Comparison of ENCODE assay signal across 8 mouse cellular contexts in genomic region chr2:91255661-91256150, GRCm38 (mm10). TPM values are rescaled to one million over a fixed set of nuclear protein-coding genes. Genes with fewer than 3 reads are reported as not detected.
A peak's percentile ranks its signal among the peaks of the same experiment; 100 is the strongest.
DNase-seq lines count a peak whose midpoint lies in the region; ATAC-seq lines count a peak whose summit lies in the region.

Gene Pacsin3 (plus strand): TSS chr2:91255954.

- H3K4me2 ChIP-seq in hindbrain, embryonic 13.5 days: peak within 1 kb of the TSS; percentile 97
- H3K4me2 ChIP-seq in limb, embryonic 11.5 days (ENCODE audit: low read depth, severe bottlenecking): peak within 1 kb of the TSS; percentile 95
- peak within 1 kb of the TSS; percentile 98 for H3K4me2 ChIP-seq in neural tube, embryonic 13.5 days

- DNase-seq in cerebellum, adult 11-12 months: peak; percentile 79
- peak; percentile 79 for DNase-seq in gastrocnemius, adult 18-20 months (ENCODE audit: low spot score)
- DNase-seq in limb, embryonic 11.5 days (ENCODE audit: low spot score): peak; percentile 58
- DNase-seq in ovary, postnatal 10 days (ENCODE audit: low spot score): no peak

- under 1% methylated on average over 27 of the region's 27 CpGs for WGBS in hindbrain, embryonic 13.5 days
- WGBS in limb, embryonic 11.5 days: under 1% methylated on average over 27 of the region's 27 CpGs
- WGBS in neural tube, embryonic 13.5 days: under 1% methylated on average over 27 of the region's 27 CpGs

- H3K4me1 ChIP-seq in megakaryocyte, embryonic 14.5 days: peaks cover 27% of the 10 kb centered on the region
- peaks cover 44% of the 10 kb centered on the region for H3K4me1 ChIP-seq in hindbrain, embryonic 13.5 days (replicated peaks)
- H3K4me1 ChIP-seq in limb, embryonic 11.5 days (ENCODE audit: control insufficient read depth, insufficient read depth, low read length): peaks cover 27% of the 10 kb centered on the region
- H3K4me1 ChIP-seq in neural tube, embryonic 13.5 days (replicated peaks): peaks cover 46% of the 10 kb centered on the region

- H3K36me3 ChIP-seq in megakaryocyte, embryonic 14.5 days (replicated peaks; ENCODE audit: low read length): no peaks in the 10 kb centered on the region
- no peaks in the 10 kb centered on the region for H3K36me3 ChIP-seq in hindbrain, embryonic 13.5 days
- H3K36me3 ChIP-seq in limb, embryonic 11.5 days (ENCODE audit: control insufficient read depth, insufficient read depth, low read length): no peaks in the 10 kb centered on the region
- no peaks in the 10 kb centered on the region for H3K36me3 ChIP-seq in neural tube, embryonic 13.5 days

- no peak for ATAC-seq in megakaryocyte, adult 5-6 weeks (ENCODE audit: poor library complexity, severe bottlenecking)
- ATAC-seq in hindbrain, embryonic 13.5 days (ENCODE audit: low FRiP score): 0 out of 2 replicates have a peak, but pooled peaks have one; percentile 17
- ATAC-seq in limb, embryonic 11.5 days (ENCODE audit: insufficient number of reproducible peaks, low FRiP score, low TSS enrichment, low read depth): no peak; the same call in 1 of the 2 replicates
- ATAC-seq in neural tube, embryonic 13.5 days (ENCODE audit: low read depth): peak; percentile 9; the same call in 1 of the 2 replicates

- peak within 1 kb of the TSS; percentile 72 for H3K9ac ChIP-seq in hindbrain, embryonic 13.5 days
- peak within 1 kb of the TSS; percentile 72 for H3K9ac ChIP-seq in limb, embryonic 11.5 days (ENCODE audit: low read length)
- H3K9ac ChIP-seq in neural tube, embryonic 13.5 days: peak within 1 kb of the TSS; percentile 65

- peak within 1 kb of the TSS; percentile 90 for H3K4me3 ChIP-seq in megakaryocyte, embryonic 14.5 days (replicated peaks)
- peak within 1 kb of the TSS; percentile 53 for H3K4me3 ChIP-seq in hindbrain, embryonic 13.5 days
- H3K4me3 ChIP-seq in limb, embryonic 11.5 days (ENCODE audit: low read depth, low read length): peak within 1 kb of the TSS; percentile 67
- H3K4me3 ChIP-seq in neural tube, embryonic 13.5 days: peak within 1 kb of the TSS; percentile 50

- H3K27me3 ChIP-seq in megakaryocyte, embryonic 14.5 days (replicated peaks): peaks cover 97% of the 10 kb centered on the region
- peaks cover 58% of the 10 kb centered on the region for H3K27me3 ChIP-seq in hindbrain, embryonic 13.5 days
- H3K27me3 ChIP-seq in limb, embryonic 11.5 days (ENCODE audit: control insufficient read depth, insufficient read depth, low read length): peaks cover 10% of the 10 kb centered on the region
- peaks cover 42% of the 10 kb centered on the region for H3K27me3 ChIP-seq in neural tube, embryonic 13.5 days

- H3K9me3 ChIP-seq in megakaryocyte, embryonic 14.5 days: no peaks in the 10 kb centered on the region
- H3K9me3 ChIP-seq in hindbrain, embryonic 13.5 days: no peaks in the 10 kb centered on the region
- H3K9me3 ChIP-seq in limb, embryonic 11.5 days (ENCODE audit: control insufficient read depth, low read length): no peaks in the 10 kb centered on the region
- H3K9me3 ChIP-seq in neural tube, embryonic 13.5 days: no peaks in the 10 kb centered on the region

- no peak within 1 kb of the TSS for H3K27ac ChIP-seq in hindbrain, embryonic 13.5 days
- H3K27ac ChIP-seq in limb, embryonic 11.5 days (replicated peaks; ENCODE audit: low read depth, low read length): peak within 1 kb of the TSS; percentile 61
- no peak within 1 kb of the TSS for H3K27ac ChIP-seq in neural tube, embryonic 13.5 days (replicated peaks)

RNA-seq across cellular contexts. Expression of gene Pacsin3, which starts in this region (rescaled TPM):
- 0.47 TPM in 1 of 2 replicates, not detected in the other for polyA plus RNA-seq in megakaryocyte, embryonic 14.5 days (2012; ENCODE audit: insufficient read depth, low replicate concordance)
- total RNA-seq in megakaryocyte, adult 5-6 weeks (2015): not detected in 2 replicates
- 0.29 TPM in 1 of 2 replicates, not detected in the other for total RNA-seq in megakaryocyte, adult 5-6 weeks (2017)
- 100 to 1,000 TPM; 311 to 416 TPM for total RNA-seq in gastrocnemius, adult 18-20 months (2021)
- polyA plus RNA-seq in hindbrain, embryonic 13.5 days (2015; fragmentation: Nextera tagmentation; extraction: Ambion mirVana): 12.8 and 14.5 TPM in 2 replicates
- polyA plus RNA-seq in limb, embryonic 11.5 days (2014; fragmentation: Nextera tagmentation; extraction: Ambion mirVana): 29.5 and 31.8 TPM in 2 replicates
- polyA plus RNA-seq in neural tube, embryonic 13.5 days (2015; fragmentation: Nextera tagmentation; extraction: Ambion mirVana): 14.8 and 15.3 TPM in 2 replicates

Comparison
In these comparisons a context has a peak if more than half of its experiments do, and no peak if none do; other contexts are left out.
1. RNA of gene Pacsin3 (total RNA-seq): 311 to 416 TPM in gastrocnemius, adult 18-20 months; 0.29 TPM in megakaryocyte, adult 5-6 weeks; every median in the first group is over 100 times any median in the second.
2. ATAC-seq: peak in hindbrain, embryonic 13.5 days (single experiment) and neural tube, embryonic 13.5 days (single experiment); none in megakaryocyte, adult 5-6 weeks (single experiment) and limb, embryonic 11.5 days (single experiment).
3. Peak in every context shown above with its lines, with median percentiles within 50 percentile points of each other: H3K4me3 ChIP-seq, H3K4me2 ChIP-seq and H3K9ac ChIP-seq.